Mouse (Mus musculus) stomach, embryonic 16.5 days (tissue): ENCODE results near the gene Atxn2l. TPM values are rescaled to one million over a fixed set of nuclear protein-coding genes. Genes with fewer than 3 reads are reported as not detected.

ENCODE experiments used
- ATAC-seq: fragments of 200-750 bp; cut with Nextera tagmentation; 2 replicates; pipeline ENCODE4 v1.8.0; 2017; ENCODE audit warnings: moderate number of reproducible peaks, moderate TSS enrichment; ENCODE audit not compliant: insufficient read depth, low FRiP score
- H3K27ac ChIP-seq: fragments of 300-500 bp; sonication (generic); 2 replicates; pipeline ENCODE4 v1.5.1; 2014; ENCODE audit warnings: low read length
- H3K27me3 ChIP-seq: fragments of 300-500 bp; sonication (generic); 2 replicates; pipeline ENCODE4 v1.6.1; 2014; ENCODE audit warnings: low read length, control low read depth, mixed read lengths; ENCODE audit not compliant: control insufficient read depth, insufficient read depth
- H3K36me3 ChIP-seq: fragments of 300-500 bp; sonication (generic); 2 replicates; pipeline ENCODE4 v1.6.1; 2014; ENCODE audit warnings: low read length; ENCODE audit not compliant: control insufficient read depth, insufficient read depth
- H3K4me1 ChIP-seq: fragments of 300-500 bp; sonication (generic); 2 replicates; pipeline ENCODE4 v1.6.1; 2014; ENCODE audit warnings: low read length, control low read depth, mixed read lengths; ENCODE audit not compliant: control insufficient read depth, insufficient read depth
- H3K4me2 ChIP-seq: fragments of 300-500 bp; sonication (generic); 2 replicates; pipeline ENCODE4 v1.6.1; 2014; ENCODE audit warnings: low read depth, low read length, mixed read lengths
- H3K4me3 ChIP-seq: fragments of 300-500 bp; sonication (generic); replicated peaks from 2 replicates; pipeline ENCODE4 v1.5.1; 2014; ENCODE audit warnings: mild to moderate bottlenecking, low read length
- H3K9ac ChIP-seq: fragments of 300-500 bp; sonication (generic); 2 replicates; pipeline ENCODE4 v1.6.1; 2014; ENCODE audit warnings: low read length
- H3K9me3 ChIP-seq: fragments of 300-500 bp; sonication (generic); replicated peaks from 2 replicates; pipeline ENCODE4 v1.6.1; 2016; ENCODE audit warnings: low read length, control low read depth; ENCODE audit not compliant: control insufficient read depth
- whole genome bisulfite sequencing: fragments of 180-500 bp; shearing (Covaris S2); extraction: QIAGEN DNeasy Blood & Tissue Kit; methylation state at CpG from one replicate; pipeline ENCODE4 v1.1.7; 2014; 5-methylcytosine and 5-hydroxymethylcytosine counted together
- polyA plus RNA-seq: library from polyadenylated mRNA; unstranded; fragments of >200 nt; fragmentation: Nextera tagmentation; extraction: Ambion mirVana; gene quantifications from 2 replicates; pipeline ENCODE4 v1.2.1, GENCODE M21; 2015

The Atxn2l gene
- polyA plus RNA-seq, 1 experiment from 2014 or later = 33.4 TPM

DNA sequence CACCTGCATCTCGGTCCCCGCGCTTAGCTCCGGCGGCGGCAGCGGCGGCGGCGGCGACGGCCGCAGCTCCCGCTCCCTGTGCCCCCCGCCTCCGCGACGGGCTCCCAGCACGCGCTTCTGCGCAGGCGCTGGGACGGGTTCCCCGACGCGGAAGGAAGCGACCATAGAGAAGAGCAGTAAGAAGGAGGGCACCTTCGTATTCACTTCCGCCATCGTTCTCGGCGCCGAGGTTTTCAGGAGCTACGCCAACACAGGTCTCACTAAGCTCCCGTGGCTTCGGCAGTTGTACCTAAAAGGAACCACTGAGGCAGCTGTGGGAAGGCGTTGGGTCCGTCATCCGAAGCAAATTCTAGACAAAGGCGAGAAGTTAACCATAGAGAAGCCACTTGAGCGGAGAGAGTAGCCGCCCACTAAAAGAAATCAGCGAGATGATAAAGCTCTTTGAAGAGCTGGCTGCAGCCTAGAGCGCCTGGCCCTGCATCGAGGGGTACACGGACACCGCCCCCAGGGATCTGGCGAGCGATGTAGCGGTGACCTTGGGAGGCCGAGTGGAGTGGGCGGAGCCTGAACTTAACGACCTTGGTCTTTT is 28.1 kb downstream of the Atxn2l start, which contains the start of gene Sh2b1:
Sh2b1 (minus strand) TSS at position 432 of the 589 bp plus-strand sequence.
- ATAC-seq = peak; percentile 91
- under 1% methylated on average over 49 of the region's 53 CpGs for WGBS
- peaks cover 13% of the 10 kb centered on the region for H3K4me1 ChIP-seq

DNA sequence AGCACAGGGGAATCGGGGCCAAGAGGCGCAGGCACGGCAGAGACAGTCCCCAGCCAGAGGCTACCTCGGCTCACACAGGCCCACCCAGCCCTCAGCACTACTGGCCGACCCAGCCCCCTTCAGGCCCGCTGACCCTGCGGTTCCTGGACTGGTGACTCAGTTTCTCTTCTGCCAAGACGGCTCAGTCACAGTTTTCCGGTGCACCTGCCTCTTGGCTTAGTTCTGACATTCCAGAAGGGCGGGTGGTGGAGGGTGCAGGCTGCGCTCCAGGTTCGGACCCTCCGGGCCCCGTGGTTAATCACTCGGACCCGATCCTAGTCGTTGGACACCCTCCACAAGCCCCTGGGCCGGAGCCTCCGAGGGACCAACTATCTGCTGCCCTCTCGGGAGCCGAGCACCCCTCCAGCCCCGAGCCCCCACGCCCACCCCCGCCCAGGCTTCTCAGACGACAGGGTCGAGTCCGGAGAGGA is 28.7 kb downstream of the Atxn2l start:
- Histone ChIP-seq H3K27ac (peak overlapping the region; percentile 97), H3K4me3 (peak overlapping the region; percentile 80), H3K36me3 (no peaks in the 10 kb centered on the region), H3K9ac (peak overlapping the region; percentile 90), H3K9me3 (no peaks in the 10 kb centered on the region), H3K4me2 (peak overlapping the region; percentile 88), H3K4me1 (peaks cover 13% of the 10 kb centered on the region), H3K27me3 (no peaks in the 10 kb centered on the region)
- ATAC-seq = peak; percentile 14; the same call in 1 of the 2 replicates
- WGBS = under 1% methylated on average over 27 of the region's 27 CpGs

More for the DNA sequence above, 28.1 kb downstream of the Atxn2l start, which contains the start of gene Sh2b1:
- Histone ChIP-seq H3K9me3 (no peaks in the 10 kb centered on the region), H3K4me3 (peak within 1 kb of the TSS; percentile 80), H3K36me3 (no peaks in the 10 kb centered on the region), H3K27me3 (no peaks in the 10 kb centered on the region), H3K27ac (peak within 1 kb of the TSS; percentile 97), H3K9ac (peak within 1 kb of the TSS; percentile 90), H3K4me2 (peak within 1 kb of the TSS; percentile 88)

DNA sequence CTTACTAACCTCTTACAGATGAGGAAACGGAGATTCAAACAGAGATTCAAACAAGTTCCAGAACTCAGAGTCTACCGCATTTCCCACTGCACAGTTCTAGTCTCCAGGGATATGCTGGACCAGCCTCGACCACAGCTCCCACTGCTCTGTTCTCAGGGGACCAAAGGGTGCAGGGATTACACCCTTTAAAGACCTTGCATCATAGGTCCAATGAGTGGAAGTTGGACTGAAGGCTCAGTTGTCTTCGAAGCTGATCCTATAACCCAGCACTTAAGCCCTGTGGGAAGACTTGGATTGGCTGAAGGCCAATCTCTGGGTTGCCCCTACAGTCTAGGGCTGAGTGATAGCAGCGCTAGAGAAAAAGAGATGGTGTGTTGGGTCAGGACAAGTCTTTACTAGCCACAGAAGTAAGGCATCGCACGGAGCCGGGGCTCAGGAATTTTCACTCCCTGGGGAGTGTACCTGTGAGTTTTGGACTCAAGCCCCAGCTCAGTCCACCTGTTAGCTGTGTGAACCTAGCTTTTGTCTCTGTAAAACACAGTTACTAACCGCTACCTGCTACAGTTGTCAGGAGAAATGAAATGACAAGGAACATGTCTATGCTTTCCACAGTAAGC is 29.7 kb downstream of the Atxn2l start:
- Histone ChIP-seq H3K4me3 (peak overlapping the region; percentile 80), H3K27me3 (no peaks in the 10 kb centered on the region), H3K27ac (no peak overlapping the region), H3K9me3 (no peaks in the 10 kb centered on the region), H3K4me2 (peak overlapping the region; percentile 88), H3K4me1 (peaks cover 13% of the 10 kb centered on the region), H3K9ac (peak overlapping the region; percentile 90), H3K36me3 (peaks cover 3% of the 10 kb centered on the region; the same call in 1 of the 2 replicates)
- ATAC-seq = no peak
- WGBS = 78% methylated on average over 9 of the region's 9 CpGs

DNA sequence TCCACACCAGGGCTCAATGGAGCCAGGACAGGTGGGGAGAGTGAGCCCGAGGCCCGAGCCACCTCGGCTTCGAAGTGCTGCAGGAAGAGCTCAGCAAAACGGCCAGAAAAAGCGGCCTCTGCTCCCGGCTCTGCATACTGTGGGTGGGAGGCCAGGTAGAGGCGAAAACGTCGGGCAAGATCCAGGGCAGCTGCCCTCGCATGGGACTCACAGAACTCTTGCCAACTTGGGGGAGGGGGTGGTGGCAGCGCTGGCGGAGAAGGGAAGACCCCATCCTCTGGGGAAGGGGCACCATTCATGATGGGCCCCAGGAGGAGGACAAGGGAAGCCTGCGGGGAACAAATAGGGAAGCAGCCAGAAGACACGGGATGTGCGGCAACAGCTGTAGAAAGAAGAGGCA is 30.5 kb downstream of the Atxn2l start:
- ATAC-seq = no peak
- Histone ChIP-seq H3K36me3 (peaks cover 12% of the 10 kb centered on the region; the same call in 1 of the 2 replicates), H3K9me3 (no peaks in the 10 kb centered on the region), H3K9ac (no peak overlapping the region), H3K27me3 (no peaks in the 10 kb centered on the region), H3K4me2 (no peak overlapping the region), H3K27ac (no peak overlapping the region), H3K4me1 (peaks cover 13% of the 10 kb centered on the region), H3K4me3 (no peak overlapping the region)
- WGBS = 87% methylated on average over 16 of the region's 16 CpGs

DNA sequence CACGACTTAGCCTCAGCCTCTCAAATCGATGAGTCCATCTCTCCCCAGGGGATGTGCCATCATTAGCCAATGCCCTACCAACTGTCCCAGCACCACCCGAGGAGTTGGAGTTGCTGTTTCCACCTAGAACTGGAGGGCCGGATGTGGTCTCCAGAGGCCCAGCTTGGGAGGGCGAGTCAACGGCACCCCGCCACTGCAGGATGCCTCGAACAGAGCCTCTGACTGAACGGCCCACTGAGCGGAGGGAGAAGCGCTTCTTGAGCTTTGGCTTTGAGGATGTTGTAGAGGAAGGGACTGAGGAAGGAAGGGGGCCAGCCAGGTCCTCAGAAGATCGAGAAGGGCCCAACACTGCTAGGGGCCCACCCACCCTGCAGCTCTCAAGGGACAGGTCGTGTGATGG is 30.9 kb downstream of the Atxn2l start:
- H3K27ac ChIP-seq = no peak overlapping the region
- no peak overlapping the region for H3K9ac ChIP-seq
- H3K9me3 ChIP-seq = no peaks in the 10 kb centered on the region
- WGBS = 83% methylated on average over 13 of the region's 13 CpGs
- peaks cover 13% of the 10 kb centered on the region for H3K4me1 ChIP-seq
- H3K4me3 ChIP-seq = no peak overlapping the region
- no peaks in the 10 kb centered on the region for H3K27me3 ChIP-seq
- ATAC-seq = no peak
- peaks cover 15% of the 10 kb centered on the region; the same call in 1 of the 2 replicates for H3K36me3 ChIP-seq
- H3K4me2 ChIP-seq = no peak overlapping the region

DNA sequence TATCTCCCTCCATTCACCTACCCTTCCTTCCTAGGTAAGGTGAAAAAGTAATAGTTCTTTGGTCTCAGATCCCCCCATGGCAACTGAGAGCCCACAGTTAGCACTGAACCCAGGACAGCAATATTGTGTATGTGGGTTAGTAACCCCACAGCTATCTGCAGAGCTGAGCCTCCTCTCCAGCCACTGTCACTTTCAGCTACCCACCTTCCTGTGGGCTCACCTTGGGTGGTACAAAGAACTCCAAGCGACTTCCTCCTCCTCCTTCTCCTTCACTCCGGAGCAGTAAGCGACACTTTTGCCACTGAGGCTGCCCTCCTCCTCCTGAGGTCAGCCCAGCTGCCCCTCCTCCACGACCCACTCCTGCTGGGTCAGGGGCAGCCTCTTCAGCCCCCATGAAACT is 31.4 kb downstream of the Atxn2l start:
- Histone ChIP-seq H3K9me3 (no peaks in the 10 kb centered on the region), H3K36me3 (peaks cover 15% of the 10 kb centered on the region; the same call in 1 of the 2 replicates), H3K4me3 (no peak overlapping the region), H3K9ac (no peak overlapping the region), H3K4me2 (no peak overlapping the region), H3K4me1 (peaks cover 13% of the 10 kb centered on the region), H3K27me3 (no peaks in the 10 kb centered on the region), H3K27ac (no peak overlapping the region)
- WGBS = 84% methylated on average over 4 of the region's 4 CpGs
- ATAC-seq = no peak

DNA sequence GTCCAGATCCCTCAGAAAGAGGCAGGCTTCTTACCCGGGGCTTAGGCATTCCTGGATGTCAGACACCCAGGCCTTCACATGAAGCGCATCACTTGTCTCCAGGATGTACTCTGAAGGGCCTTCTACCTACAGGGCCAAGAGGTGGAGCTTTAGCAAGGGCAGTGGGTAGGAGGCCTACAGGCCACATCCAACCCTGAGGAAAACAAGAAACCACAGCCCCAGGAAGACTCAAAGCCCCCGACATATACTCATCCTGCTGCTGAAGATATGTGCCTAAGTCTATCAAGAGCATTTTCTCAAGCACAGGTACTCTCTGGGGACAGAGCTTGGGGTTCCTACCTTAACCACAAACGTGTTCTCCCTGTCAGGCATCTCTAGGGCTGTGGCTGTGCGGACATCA is 31.9 kb downstream of the Atxn2l start:
- Histone ChIP-seq H3K9ac (no peak overlapping the region), H3K9me3 (no peaks in the 10 kb centered on the region), H3K36me3 (peaks cover 15% of the 10 kb centered on the region; the same call in 1 of the 2 replicates), H3K27me3 (no peaks in the 10 kb centered on the region), H3K27ac (no peak overlapping the region), H3K4me1 (peaks cover 13% of the 10 kb centered on the region), H3K4me3 (no peak overlapping the region), H3K4me2 (no peak overlapping the region)
- 93% methylated on average over 5 of the region's 5 CpGs for WGBS
- no peak for ATAC-seq

DNA sequence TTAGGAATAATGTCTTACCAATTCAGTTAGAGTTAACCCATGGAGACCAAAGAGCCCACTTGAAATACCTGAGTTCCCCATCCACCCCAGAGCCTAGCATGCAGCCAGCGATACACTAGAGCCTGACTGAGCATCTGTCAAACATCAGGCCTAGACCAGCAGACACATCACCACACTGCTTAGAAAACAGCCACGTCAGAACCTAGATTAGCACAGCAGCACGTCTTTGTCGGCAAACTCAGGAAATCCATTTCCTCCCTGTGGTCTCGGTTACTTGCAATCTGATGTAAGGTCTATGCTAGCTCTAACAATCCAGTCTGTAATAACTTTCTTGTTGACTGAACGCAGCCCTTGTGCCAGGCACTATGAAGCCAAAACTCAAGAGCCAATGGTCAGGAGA is 33.2 kb downstream of the Atxn2l start:
- 75% methylated on average over 6 of the region's 6 CpGs for WGBS
- H3K27ac ChIP-seq = no peak overlapping the region
- H3K36me3 ChIP-seq = peaks cover 15% of the 10 kb centered on the region; the same call in 1 of the 2 replicates
- no peaks in the 10 kb centered on the region for H3K9me3 ChIP-seq
- no peak overlapping the region for H3K9ac ChIP-seq
- H3K4me3 ChIP-seq = no peak overlapping the region
- H3K27me3 ChIP-seq = no peaks in the 10 kb centered on the region
- no peak overlapping the region for H3K4me2 ChIP-seq
- no peak for ATAC-seq
- H3K4me1 ChIP-seq = peaks cover 19% of the 10 kb centered on the region
